Mouse (Mus musculus): Measurements from ENCODE around the gene AI464131.

DNA sequence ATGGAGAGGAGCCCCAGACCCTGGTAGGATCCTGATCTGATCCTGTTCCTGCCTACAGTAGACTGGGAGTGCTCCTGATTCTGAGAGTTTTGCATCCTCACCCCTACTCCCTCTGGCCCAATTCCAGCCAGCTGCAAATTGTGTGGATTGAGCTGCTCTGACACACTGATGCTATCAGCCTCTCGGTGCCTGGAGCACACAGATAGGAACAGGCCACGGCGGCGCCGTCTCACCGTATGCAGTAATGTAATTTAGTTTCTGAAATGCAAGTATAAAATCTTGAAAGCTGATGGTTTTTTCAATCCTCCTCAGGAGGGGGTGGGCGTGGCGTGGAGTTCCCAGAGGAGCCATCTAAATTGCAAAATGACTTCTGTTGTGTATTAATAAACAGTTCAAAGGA is 39.3 kb upstream of the AI464131 start:
- no peak for TF ChIP-seq POLR2A (IDR thresholded peaks at IDR 0.05; ENCODE audit: extremely low read depth, insufficient read depth, low read length)
- TF ChIP-seq CTCF (IDR thresholded peaks at IDR 0.05; ENCODE audit: low read depth, low read length) = no peak

All from liver, adult 2 months (tissue).